Mouse (Mus musculus) lung, embryonic 14.5 days (tissue): ENCODE measurements at regions not wholly inside any gene's neighbourhood (a gene's known extent, or its start where the extent isn't known, plus 50 kb on each side); places are given as distances from the start of the nearest gene placed in this dataset.

Experiments
- ATAC-seq: fragments of 200-750 bp; cut with Nextera tagmentation; 2 replicates; pipeline ENCODE4 v1.8.0; 2017; ENCODE audit warnings: mild to moderate bottlenecking, moderate TSS enrichment, moderate library complexity; ENCODE audit not compliant: insufficient read depth
- DNase-seq: peaks from one replicate; pipeline ENCODE4 v3.0.0-alpha.2; 2015
- H3K27ac ChIP-seq: fragments of 300-500 bp; sonication (generic); 2 replicates; pipeline ENCODE4 v1.5.1; 2014; ENCODE audit warnings: low read depth, mild to moderate bottlenecking, moderate library complexity
- H3K27me3 ChIP-seq: fragments of 300-500 bp; sonication (generic); 2 replicates; pipeline ENCODE4 v1.6.1; 2014; ENCODE audit warnings: low read length, control low read depth; ENCODE audit not compliant: insufficient read depth
- H3K36me3 ChIP-seq: fragments of 300-500 bp; sonication (generic); 2 replicates; pipeline ENCODE4 v1.6.1; 2014; ENCODE audit warnings: control low read depth; ENCODE audit not compliant: insufficient read depth
- H3K4me1 ChIP-seq: fragments of 300-500 bp; sonication (generic); 2 replicates; pipeline ENCODE4 v1.6.1; 2014; ENCODE audit warnings: antibody characterized with exemption, control low read depth; ENCODE audit not compliant: insufficient read depth
- H3K4me2 ChIP-seq: fragments of 300-500 bp; sonication (generic); 2 replicates; pipeline ENCODE4 v1.6.1; 2014; ENCODE audit warnings: mild to moderate bottlenecking
- H3K4me3 ChIP-seq: fragments of 300-500 bp; sonication (generic); 2 replicates; pipeline ENCODE4 v1.5.1; 2014; ENCODE audit warnings: low read depth, low read length
- H3K9ac ChIP-seq: fragments of 300-500 bp; sonication (generic); 2 replicates; pipeline ENCODE4 v1.6.1; 2014
- H3K9me3 ChIP-seq: fragments of 300-500 bp; sonication (generic); 2 replicates; pipeline ENCODE4 v1.6.1; 2016; ENCODE audit warnings: low read depth, low read length, control low read depth
- CTCF ChIP-seq: IDR thresholded peaks from 2 replicates; pipeline ENCODE4 v1.5.1; 2016; ENCODE audit warnings: antibody characterized with exemption, low read depth
- WGBS: fragments of 180-500 bp; shearing (Covaris S2); extraction: QIAGEN DNeasy Blood & Tissue Kit; methylation state at CpG from one replicate; pipeline ENCODE4 v1.1.7; 2014; 5-methylcytosine and 5-hydroxymethylcytosine counted together

GRCm38 (mm10) chr5:47693478-47693877, 289.5 kb upstream of the Slit2 start:
- H3K36me3 ChIP-seq: no peaks in the 10 kb centered on the region
- TF ChIP-seq CTCF: no peak
- 66% methylated on average over 6 of the region's 6 CpGs for WGBS
- ATAC-seq: no peak
- no peaks in the 10 kb centered on the region for H3K27me3 ChIP-seq
- H3K4me1 ChIP-seq: no peaks in the 10 kb centered on the region
- H3K27ac ChIP-seq: no peak overlapping the region
- no peak overlapping the region for H3K4me2 ChIP-seq
- H3K4me3 ChIP-seq: no peak overlapping the region
- no peaks in the 10 kb centered on the region for H3K9me3 ChIP-seq
- no peak overlapping the region for H3K9ac ChIP-seq
- no peak for DNase-seq

- H3K4me2 ChIP-seq: no peak overlapping the region
- H3K27ac ChIP-seq: no peak overlapping the region
- no peak overlapping the region for H3K9ac ChIP-seq
- H3K4me3 ChIP-seq: no peak overlapping the region
- H3K9me3 ChIP-seq: no peaks in the 10 kb centered on the region
- H3K36me3 ChIP-seq: no peaks in the 10 kb centered on the region
- H3K4me1 ChIP-seq: no peaks in the 10 kb centered on the region
- DNase-seq (no peak), ATAC-seq (no peak)
- 91% methylated on average over 3 of the region's 3 CpGs for WGBS
- no peaks in the 10 kb centered on the region for H3K27me3 ChIP-seq
- no peak for TF ChIP-seq CTCF
Observed at GRCm38 (mm10) chr5:47693921-47694320, 289.0 kb upstream of the Slit2 start.

GRCm38 (mm10) chr5:47694630-47695029, 288.3 kb upstream of the Slit2 start:
- no peak overlapping the region for H3K4me2 ChIP-seq
- no peak for TF ChIP-seq CTCF
- DNase-seq (no peak), ATAC-seq (no peak)
- H3K4me1 ChIP-seq: no peaks in the 10 kb centered on the region
- no peak overlapping the region for H3K9ac ChIP-seq
- 75% methylated on average over 3 of the region's 3 CpGs for WGBS
- H3K36me3 ChIP-seq: no peaks in the 10 kb centered on the region
- no peaks in the 10 kb centered on the region for H3K9me3 ChIP-seq
- no peaks in the 10 kb centered on the region for H3K27me3 ChIP-seq
- no peak overlapping the region for H3K4me3 ChIP-seq
- H3K27ac ChIP-seq: no peak overlapping the region

GRCm38 (mm10) chr5:47711553-47711952, 271.4 kb upstream of the Slit2 start:
- H3K27ac ChIP-seq: no peak overlapping the region
- H3K27me3 ChIP-seq: no peaks in the 10 kb centered on the region
- no peak overlapping the region for H3K9ac ChIP-seq
- H3K4me2 ChIP-seq: no peak overlapping the region
- no peak overlapping the region for H3K4me3 ChIP-seq
- H3K9me3 ChIP-seq: no peaks in the 10 kb centered on the region
- H3K4me1 ChIP-seq: no peaks in the 10 kb centered on the region
- ATAC-seq: no peak
- no peaks in the 10 kb centered on the region for H3K36me3 ChIP-seq
- no peak for DNase-seq
- TF ChIP-seq CTCF: no peak

- H3K27me3 ChIP-seq: no peaks in the 10 kb centered on the region
- H3K4me3 ChIP-seq: no peak overlapping the region
- no peak overlapping the region for H3K4me2 ChIP-seq
- no peak overlapping the region for H3K27ac ChIP-seq
- H3K9me3 ChIP-seq: no peaks in the 10 kb centered on the region
- 71% methylated on average over 5 of the region's 5 CpGs for WGBS
- ATAC-seq: no peak
- DNase-seq: no peak
- H3K4me1 ChIP-seq: no peaks in the 10 kb centered on the region
- no peaks in the 10 kb centered on the region for H3K36me3 ChIP-seq
- H3K9ac ChIP-seq: no peak overlapping the region
- TF ChIP-seq CTCF: no peak
Observed at GRCm38 (mm10) chr5:47714333-47714732, 268.6 kb upstream of the Slit2 start.

- ATAC-seq: no peak
- Histone ChIP-seq H3K4me2 (no peak overlapping the region), H3K36me3 (no peaks in the 10 kb centered on the region), H3K9ac (no peak overlapping the region), H3K4me3 (no peak overlapping the region), H3K4me1 (no peaks in the 10 kb centered on the region), H3K27ac (no peak overlapping the region), H3K27me3 (no peaks in the 10 kb centered on the region), H3K9me3 (no peaks in the 10 kb centered on the region)
- DNase-seq: no peak
- TF ChIP-seq CTCF: no peak
- WGBS: 77% methylated on average over 2 of the region's 2 CpGs
Observed at GRCm38 (mm10) chr5:47724911-47725310, 258.0 kb upstream of the Slit2 start.

GRCm38 (mm10) chr5:47742727-47743126, 240.2 kb upstream of the Slit2 start:
- no peak for TF ChIP-seq CTCF
- H3K27ac ChIP-seq: no peak overlapping the region
- H3K4me3 ChIP-seq: no peak overlapping the region
- DNase-seq (no peak), ATAC-seq (no peak)
- no peaks in the 10 kb centered on the region for H3K9me3 ChIP-seq
- H3K4me1 ChIP-seq: no peaks in the 10 kb centered on the region
- no peaks in the 10 kb centered on the region for H3K27me3 ChIP-seq
- no peak overlapping the region for H3K4me2 ChIP-seq
- no peak overlapping the region for H3K9ac ChIP-seq
- 71% methylated on average over 2 of the region's 2 CpGs for WGBS
- H3K36me3 ChIP-seq: no peaks in the 10 kb centered on the region

GRCm38 (mm10) chr5:47745177-47745576, 237.8 kb upstream of the Slit2 start:
- no peaks in the 10 kb centered on the region for H3K36me3 ChIP-seq
- H3K27ac ChIP-seq: no peak overlapping the region
- H3K9ac ChIP-seq: no peak overlapping the region
- H3K4me1 ChIP-seq: no peaks in the 10 kb centered on the region
- H3K9me3 ChIP-seq: no peaks in the 10 kb centered on the region
- DNase-seq (no peak), ATAC-seq (no peak)
- no peak overlapping the region for H3K4me2 ChIP-seq
- no peaks in the 10 kb centered on the region for H3K27me3 ChIP-seq
- no peak overlapping the region for H3K4me3 ChIP-seq
- no peak for TF ChIP-seq CTCF
- 93% methylated on average over 2 of the region's 2 CpGs for WGBS
